Mouse (Mus musculus) MN1 (cell line): ENCODE measurements around the gene Fkbp4.

Source experiments
- DNase-seq: peaks from one replicate; pipeline ENCODE4 v3.0.0-alpha.2; 2016; ENCODE audit warnings: low spot score

The Fkbp4 gene

DNA sequence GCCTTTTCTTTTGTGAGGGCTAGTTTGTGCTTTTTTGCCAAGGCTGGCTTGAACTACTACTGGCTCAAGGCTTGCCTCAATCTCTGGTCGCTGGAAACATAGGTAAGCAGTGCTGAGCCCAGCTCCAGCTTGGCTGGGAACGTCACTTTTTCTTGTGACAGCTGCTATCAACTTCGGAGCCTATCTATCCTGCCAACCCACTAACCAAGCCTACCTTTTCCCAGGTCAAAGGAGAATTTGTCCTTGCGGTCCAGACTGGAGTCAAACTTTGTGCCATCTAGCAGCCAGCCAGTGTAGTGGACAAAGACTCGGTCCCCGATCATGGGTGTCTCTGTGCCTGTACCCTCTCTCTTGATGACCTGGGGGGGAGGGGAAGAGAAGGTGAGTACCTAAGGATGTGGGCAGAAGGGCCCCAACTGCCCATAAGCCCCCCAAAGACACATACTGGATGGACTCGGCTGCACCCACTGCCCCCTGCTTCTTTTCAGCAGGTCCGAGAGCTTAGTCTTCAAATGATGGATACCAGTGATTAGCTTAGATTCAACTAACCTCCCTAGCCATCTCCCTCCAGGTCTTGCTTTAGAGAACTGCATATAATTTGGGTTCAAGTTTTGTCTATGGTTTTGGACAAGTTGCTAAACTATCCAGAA lies 2.0 kb downstream of the Fkbp4 start:
- DNase-seq = no peak

- DNase-seq = peak; percentile 77
Observed at GRCm38 (mm10) chr6:128435474-128435873, 3.0 kb downstream of the Fkbp4 start.

- no peak for DNase-seq
Observed at GRCm38 (mm10) chr6:128433566-128433965, 4.9 kb downstream of the Fkbp4 start.

DNA sequence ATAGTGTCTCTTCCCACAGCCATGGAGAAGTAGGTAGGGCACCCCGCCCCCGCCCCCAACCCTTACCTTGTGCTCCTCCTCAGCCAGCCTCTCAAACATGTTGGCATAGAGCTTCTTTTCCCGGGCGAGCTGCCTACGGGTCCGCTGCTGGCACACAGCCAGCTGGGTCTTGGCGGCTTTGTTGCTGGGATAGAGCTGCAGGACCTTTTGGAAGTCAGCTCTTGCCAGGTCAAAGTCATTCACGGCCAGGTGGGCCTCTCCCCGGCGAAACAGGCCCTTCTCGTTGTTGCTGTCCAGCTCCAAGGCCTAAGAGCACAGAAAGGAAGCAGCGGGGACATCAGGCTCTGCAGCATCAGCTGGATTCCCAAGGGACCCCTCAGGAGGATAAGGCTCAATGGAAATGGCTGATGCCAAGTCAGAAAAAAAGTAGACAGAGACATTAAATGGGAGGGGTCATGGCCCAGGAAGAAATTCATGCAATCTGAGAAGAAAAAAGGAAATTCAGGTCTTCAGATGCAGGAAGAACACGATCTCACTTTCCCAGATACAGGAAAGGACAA lies 6.0 kb downstream of the Fkbp4 start:
- peak; percentile 73 for DNase-seq

DNA sequence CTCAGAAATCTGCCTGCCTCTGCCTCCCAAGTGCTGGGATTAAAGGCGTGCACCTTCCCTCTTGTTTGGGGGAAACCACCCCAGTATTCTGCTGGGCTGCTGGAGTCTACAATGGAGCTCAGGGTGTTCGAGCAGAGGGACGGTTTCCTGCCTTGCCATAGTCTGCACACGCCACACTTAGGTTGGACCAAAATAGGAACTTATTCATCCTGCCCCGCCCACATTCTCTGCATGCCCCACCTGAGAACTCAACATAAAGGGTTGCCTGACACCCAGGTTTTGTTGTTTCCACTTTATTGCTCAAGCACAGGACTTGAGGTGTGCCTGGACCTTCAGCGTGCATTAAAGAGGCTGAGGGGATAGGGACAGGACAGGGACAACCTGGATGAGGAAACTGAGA lies 8.7 kb downstream of the Fkbp4 start:
- DNase-seq = no peak

DNA sequence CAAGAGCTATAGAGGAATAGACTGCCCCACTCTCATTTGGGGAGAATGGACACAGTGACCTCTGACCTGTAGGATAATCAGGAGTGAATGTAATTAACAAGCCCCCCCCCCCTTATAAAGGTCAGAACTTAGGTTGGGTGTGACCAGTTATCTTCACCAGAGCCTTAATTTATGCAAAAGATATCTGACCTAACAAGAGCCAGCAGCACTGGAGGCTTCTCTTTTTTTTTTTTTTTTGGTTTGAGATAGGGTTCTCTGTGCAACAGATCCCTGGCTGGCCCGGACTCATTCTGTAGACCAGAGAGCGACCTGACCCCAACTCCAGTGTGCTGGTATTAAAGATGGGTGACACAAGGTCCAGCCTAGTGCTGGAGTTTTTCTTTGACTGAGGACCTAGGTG lies 9.2 kb downstream of the Fkbp4 start:
- no peak for DNase-seq

GRCm38 (mm10) chr6:128427571-128427970 lies 10.9 kb downstream of the Fkbp4 start:
- DNase-seq = no peak

GRCm38 (mm10) chr6:128425046-128425445 lies 13.4 kb downstream of the Fkbp4 start:
- DNase-seq = no peak

DNA sequence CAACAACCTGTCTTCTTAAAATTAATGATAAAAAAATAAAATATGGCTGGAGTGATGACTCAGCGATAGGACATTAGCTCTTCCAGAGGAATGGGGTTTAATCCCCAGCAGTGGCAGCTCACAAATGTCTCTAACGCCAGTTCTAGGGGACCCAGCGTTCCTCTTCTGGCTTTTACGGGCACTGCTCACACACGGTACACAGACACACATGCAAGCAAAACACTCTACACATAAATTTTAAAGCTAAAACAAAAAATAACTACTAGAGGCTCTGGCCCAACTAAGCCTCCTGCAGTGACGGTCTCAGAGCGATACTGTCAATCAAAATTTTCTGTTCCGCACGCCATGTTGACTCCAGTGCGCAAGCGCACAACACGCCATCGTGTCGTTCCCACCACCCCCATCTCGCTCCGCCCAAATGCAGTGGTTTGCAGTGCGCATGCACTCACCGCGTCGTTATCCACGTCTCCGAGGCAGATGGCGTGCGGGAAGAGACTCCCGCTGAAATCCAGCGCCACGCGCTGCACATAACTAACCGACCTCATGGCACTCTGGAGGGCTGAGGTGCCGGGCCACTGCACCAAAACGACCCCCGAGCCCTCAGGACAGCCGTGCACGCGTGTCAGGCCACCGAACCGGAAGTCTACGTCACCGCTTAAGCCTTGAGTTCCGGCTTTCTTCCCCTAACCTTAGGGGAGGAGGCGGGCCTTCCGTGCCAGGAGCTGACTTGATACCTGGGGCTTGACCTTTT lies 14.0 kb downstream of the Fkbp4 start, which contains the start of gene Itfg2:
TSS of gene Itfg2 (minus strand) at position 663 of the 751 bp plus-strand sequence.
- peak; percentile 96 for DNase-seq

GRCm38 (mm10) chr6:128423496-128424268 lies 14.8 kb downstream of the Fkbp4 start:
- DNase-seq = no peak

GRCm38 (mm10) chr6:128421480-128421879 lies 17.0 kb downstream of the Fkbp4 start:
- no peak for DNase-seq

- DNase-seq = no peak
Observed at GRCm38 (mm10) chr6:128421036-128421435, 17.4 kb downstream of the Fkbp4 start.

DNA sequence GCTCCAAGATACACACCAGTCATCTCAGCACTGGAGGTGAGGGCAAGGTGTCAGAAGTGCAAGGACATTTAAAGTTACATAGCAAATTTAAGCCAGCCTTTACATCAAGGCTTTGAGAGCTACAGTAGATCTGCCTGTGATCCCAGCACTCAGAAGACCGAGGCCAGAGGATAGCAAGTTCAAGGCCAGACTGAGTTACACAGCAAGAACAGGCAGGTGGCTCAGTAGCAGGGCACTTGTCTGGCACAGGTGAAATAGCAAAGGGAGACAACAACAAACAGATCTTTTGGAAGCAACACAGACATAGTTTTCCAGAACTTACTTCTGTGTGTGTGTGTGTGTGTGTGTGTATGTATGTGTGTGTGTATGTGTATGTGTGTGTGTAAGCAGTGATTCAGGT lies 20.4 kb downstream of the Fkbp4 start:
- no peak for DNase-seq

- no peak for DNase-seq
Observed at GRCm38 (mm10) chr6:128416169-128416568, 22.3 kb downstream of the Fkbp4 start.

DNA sequence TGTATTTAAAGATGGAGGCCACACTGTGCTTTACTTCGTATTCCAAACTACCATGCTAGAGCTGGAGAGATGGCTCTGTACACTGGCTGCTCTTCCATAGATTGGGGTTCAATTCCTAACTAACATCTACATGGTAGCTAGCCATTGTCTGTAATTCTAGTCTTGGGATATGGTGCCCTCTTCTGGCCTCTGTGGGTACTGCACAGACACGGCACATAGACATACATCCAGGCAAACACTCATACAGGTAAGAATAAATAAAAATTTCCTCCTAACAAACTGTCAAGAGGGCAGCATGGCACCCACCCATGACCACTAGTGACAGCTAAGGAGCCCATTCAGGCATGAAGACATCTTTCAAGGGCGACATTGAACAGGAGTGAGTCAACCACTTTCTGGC lies 27.4 kb downstream of the Fkbp4 start:
- DNase-seq = peak; percentile 67

- DNase-seq = no peak
Observed at GRCm38 (mm10) chr6:128410305-128410704, 28.2 kb downstream of the Fkbp4 start.

GRCm38 (mm10) chr6:128408544-128409125 lies 29.8 kb downstream of the Fkbp4 start:
- no peak for DNase-seq

GRCm38 (mm10) chr6:128404708-128405107 lies 33.8 kb downstream of the Fkbp4 start:
- DNase-seq = no peak

- DNase-seq = peak; percentile 64
Observed at GRCm38 (mm10) chr6:128399421-128400185, 38.9 kb downstream of the Fkbp4 start.

DNA sequence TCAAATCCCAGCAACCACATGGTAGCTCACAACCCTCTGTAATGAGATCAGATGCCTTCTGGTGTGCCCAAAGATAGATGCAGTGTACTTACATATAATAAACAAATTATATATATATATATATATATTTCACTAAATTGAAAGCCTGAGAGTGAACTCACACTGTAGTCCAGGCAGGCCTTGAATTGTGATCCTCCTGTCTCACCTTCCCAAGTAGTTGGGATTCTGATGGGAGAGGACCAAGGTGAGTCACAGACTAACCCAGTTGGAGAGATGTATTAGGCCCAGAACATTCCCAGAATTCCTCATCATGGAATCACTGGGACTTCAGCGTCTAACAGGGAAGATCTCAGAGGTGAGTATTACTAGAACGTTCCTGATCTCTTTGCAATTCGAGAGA lies 39.5 kb downstream of the Fkbp4 start, which contains the start of gene Nrip2:
TSS of gene Nrip2 (plus strand) at position 301 of the 400 bp plus-strand sequence.
- no peak for DNase-seq

DNA sequence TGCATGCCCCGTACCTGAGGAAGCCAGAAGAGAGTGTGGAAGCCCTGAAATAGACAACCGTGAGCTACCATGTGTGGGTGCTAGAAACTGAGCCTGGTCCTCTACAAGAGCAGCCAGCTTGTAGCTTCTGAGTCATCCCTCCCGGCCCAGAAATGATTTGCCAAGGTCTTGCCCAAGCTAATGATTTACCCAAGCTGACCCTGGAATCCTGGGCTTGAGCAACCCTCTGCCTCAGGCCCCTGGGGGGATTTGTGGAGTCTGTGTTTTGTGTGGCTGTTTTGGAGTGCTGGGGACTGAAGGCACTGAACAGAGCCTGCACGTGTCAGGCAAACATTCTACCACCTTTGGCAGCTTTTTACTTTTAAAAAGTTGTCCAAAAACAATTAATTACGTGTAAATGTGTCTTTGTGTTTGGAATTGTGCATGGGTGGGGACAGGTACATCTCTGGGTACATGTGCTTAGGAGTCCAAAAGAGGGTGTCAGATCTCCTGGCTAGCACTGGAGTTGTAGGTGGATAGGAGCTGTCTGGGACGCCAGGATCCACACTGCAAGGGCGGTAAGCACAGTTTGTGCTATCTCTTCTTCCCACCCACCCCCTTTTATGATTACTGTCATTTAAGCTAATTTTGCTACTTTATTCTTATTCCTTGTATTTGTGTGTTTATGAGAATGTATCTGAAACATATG lies 40.8 kb downstream of the Fkbp4 start:
- DNase-seq = no peak
